Mouse (Mus musculus): Measurements from ENCODE around the gene Socs2. TPM values are rescaled to one million over a fixed set of nuclear protein-coding genes. Genes with fewer than 3 reads are reported as not detected.

Gene Socs2
- 11.2 and 11.9 TPM in 2 replicates for polyA plus RNA-seq (2012; ENCODE audit: low replicate concordance)

GRCm38 (mm10) chr10:95416685-95417495 lies at the start of gene Socs2:
Gene Socs2, minus strand, starts transcription at chr10:95417180.

Other genes with a start within 250 kb of the Socs2 start
- gene Cradd, start 93.0 kb downstream of the Socs2 start, polyA plus RNA-seq (2012; ENCODE audit: low replicate concordance), result 12.7 and 19.3 TPM in 2 replicates
- gene Mrpl42, start 84.8 kb upstream of the Socs2 start, polyA plus RNA-seq (2012; ENCODE audit: low replicate concordance), result 14.8 and 16.4 TPM in 2 replicates
- 10.3 and 26.7 TPM in 2 replicates for gene Ube2n, start 98.0 kb upstream of the Socs2 start, polyA plus RNA-seq (2012; ENCODE audit: low replicate concordance)
- 64.8 and 70.8 TPM in 2 replicates for gene Nudt4, start 147.0 kb upstream of the Socs2 start, polyA plus RNA-seq (2012; ENCODE audit: low replicate concordance)